Mouse (Mus musculus): Measurements from ENCODE around the gene Scgb1b18. TPM values are rescaled to one million over a fixed set of nuclear protein-coding genes. Genes with fewer than 3 reads are reported as not detected.
"Not testable (repeated sequence)": the region's sequence is repeated elsewhere in the genome, so short reads cannot be mapped to it uniquely, and the experiment has no call there.

Scgb1b18 gene
- not detected in 2 replicates for polyA plus RNA-seq (2014; fragmentation: Nextera tagmentation; extraction: Ambion mirVana)

GRCm38 (mm10) chr7:33185268-33185667 lies at the start of gene Scgb1b18:
Gene Scgb1b18 (plus strand): TSS chr7:33185568.
- WGBS, result no CpG with 5 or more reads among the region's 2 CpGs

GRCm38 (mm10) chr7:33173764-33174163 lies 11.6 kb upstream of the Scgb1b18 start, which contains the start of gene Scgb2b18:
Gene Scgb2b18 (minus strand): TSS chr7:33173864.
- DNase-seq (ENCODE audit: low spot score); H3K4me1 ChIP-seq (ENCODE audit: control insufficient read depth, insufficient read depth, low read length); H3K36me3 ChIP-seq (ENCODE audit: control insufficient read depth, insufficient read depth, low read length); H3K9me3 ChIP-seq (ENCODE audit: control insufficient read depth, low read length); H3K4me2 ChIP-seq (ENCODE audit: low read depth, low read length); H3K4me3 ChIP-seq (ENCODE audit: low read depth, low read length); H3K27ac ChIP-seq (replicated peaks; ENCODE audit: low read depth, low read length); ATAC-seq (ENCODE audit: low read depth); H3K9ac ChIP-seq (ENCODE audit: low read depth, low read length); H3K27me3 ChIP-seq (replicated peaks; ENCODE audit: control insufficient read depth, insufficient read depth, low read length): not testable (repeated sequence)
- 88% methylated on average over 1 of the region's 2 CpGs for WGBS

More at GRCm38 (mm10) chr7:33185268-33185667, at the start of gene Scgb1b18:
- H3K4me2 ChIP-seq (ENCODE audit: low read depth, low read length); DNase-seq (ENCODE audit: low spot score); H3K9me3 ChIP-seq (ENCODE audit: control insufficient read depth, low read length); H3K27ac ChIP-seq (replicated peaks; ENCODE audit: low read depth, low read length); H3K4me3 ChIP-seq (ENCODE audit: low read depth, low read length); H3K4me1 ChIP-seq (ENCODE audit: control insufficient read depth, insufficient read depth, low read length); ATAC-seq (ENCODE audit: low read depth); H3K9ac ChIP-seq (ENCODE audit: low read depth, low read length); H3K27me3 ChIP-seq (replicated peaks; ENCODE audit: control insufficient read depth, insufficient read depth, low read length); H3K36me3 ChIP-seq (ENCODE audit: control insufficient read depth, insufficient read depth, low read length): not testable (repeated sequence)

Other genes with a start within 250 kb of the Scgb1b18 start
- not detected in 2 replicates for gene Scgb2b17, start 129.0 kb upstream of the Scgb1b18 start, polyA plus RNA-seq (2014; fragmentation: Nextera tagmentation; extraction: Ambion mirVana)
- not detected in 2 replicates for gene Scgb1b17, start 122.1 kb upstream of the Scgb1b18 start, polyA plus RNA-seq (2014; fragmentation: Nextera tagmentation; extraction: Ambion mirVana)
- not detected in 2 replicates for gene Scgb2b18, start 11.7 kb upstream of the Scgb1b18 start, polyA plus RNA-seq (2014; fragmentation: Nextera tagmentation; extraction: Ambion mirVana)
- gene Scgb2b19, start 94.8 kb downstream of the Scgb1b18 start, polyA plus RNA-seq (2014; fragmentation: Nextera tagmentation; extraction: Ambion mirVana), result not detected in 2 replicates
- not detected in 2 replicates for gene Scgb1b19, start 101.7 kb downstream of the Scgb1b18 start, polyA plus RNA-seq (2014; fragmentation: Nextera tagmentation; extraction: Ambion mirVana)
- gene Scgb2b20, start 180.8 kb downstream of the Scgb1b18 start, polyA plus RNA-seq (2014; fragmentation: Nextera tagmentation; extraction: Ambion mirVana), result not detected in 2 replicates
- gene Scgb1b20, start 187.7 kb downstream of the Scgb1b18 start, polyA plus RNA-seq (2014; fragmentation: Nextera tagmentation; extraction: Ambion mirVana), result not detected in 2 replicates

All from embryonic facial prominence, embryonic 14.5 days (tissue).